Mouse (Mus musculus): ENCODE measurements at regions not wholly inside any gene's neighbourhood (a gene's known extent, or its start where the extent isn't known, plus 50 kb on each side); places are given as distances from the start of the nearest gene placed in this dataset.

DNA sequence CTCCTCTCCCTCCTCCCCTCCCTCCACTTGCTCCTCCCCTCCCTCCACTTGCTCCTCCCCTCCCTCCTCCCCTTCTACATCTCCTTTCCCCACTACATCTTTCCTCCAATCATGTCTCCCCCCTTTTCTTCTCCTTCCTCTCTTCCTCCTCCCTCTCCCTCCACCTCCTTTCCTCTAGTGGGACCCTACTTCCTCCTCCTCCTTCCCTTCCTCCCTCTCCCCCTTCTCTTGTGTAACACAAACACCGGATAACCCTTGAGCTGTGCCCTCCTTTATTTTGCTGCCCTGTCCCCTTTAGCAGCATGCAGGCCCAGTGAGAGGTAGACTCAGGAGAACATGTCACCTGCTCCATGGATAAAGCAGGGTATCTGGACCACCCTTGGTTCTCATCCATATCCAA is 339.1 kb upstream of the Cdh4 start:
- no peaks in the 10 kb centered on the region for H3K9me3 ChIP-seq (ENCODE audit: control insufficient read depth, low read length)
- H3K4me3 ChIP-seq (replicated peaks; ENCODE audit: low read length) = no peak overlapping the region
- no peak for TF ChIP-seq POLR2A (IDR thresholded peaks at IDR 0.05; ENCODE audit: borderline replicate concordance, extremely low read depth, insufficient read depth, insufficient read length)
- H3K9ac ChIP-seq (ENCODE audit: low read depth, low read length, severe bottlenecking) = no peak overlapping the region
- DNase-seq (ENCODE audit: low spot score) (no peak), ATAC-seq (ENCODE audit: low FRiP score, low read depth) (no peak)
- no peaks in the 10 kb centered on the region for H3K36me3 ChIP-seq (ENCODE audit: control insufficient read depth, insufficient read depth, low read length)
- H3K4me1 ChIP-seq (ENCODE audit: control insufficient read depth, insufficient read depth, low read length) = no peaks in the 10 kb centered on the region
- H3K27me3 ChIP-seq (ENCODE audit: control insufficient read depth, insufficient read depth, low read length) = no peaks in the 10 kb centered on the region
- H3K27ac ChIP-seq (replicated peaks; ENCODE audit: low read depth, low read length) = no peak overlapping the region
- WGBS = 89% methylated on average over 1 of the region's 1 CpGs
- no peak overlapping the region for H3K4me2 ChIP-seq (replicated peaks; ENCODE audit: low read depth, low read length, severe bottlenecking)

GRCm38 (mm10) chr2:179112951-179113350 is 329.3 kb upstream of the Cdh4 start:
- H3K4me2 ChIP-seq (replicated peaks; ENCODE audit: low read depth, low read length, severe bottlenecking) = no peak overlapping the region
- ATAC-seq (ENCODE audit: low FRiP score, low read depth) (no peak), DNase-seq (ENCODE audit: low spot score) (no peak)
- no peaks in the 10 kb centered on the region for H3K4me1 ChIP-seq (ENCODE audit: control insufficient read depth, insufficient read depth, low read length)
- H3K9ac ChIP-seq (ENCODE audit: low read depth, low read length, severe bottlenecking) = no peak overlapping the region
- H3K27ac ChIP-seq (replicated peaks; ENCODE audit: low read depth, low read length) = no peak overlapping the region
- no peaks in the 10 kb centered on the region for H3K9me3 ChIP-seq (ENCODE audit: control insufficient read depth, low read length)
- WGBS = 35% methylated on average over 5 of the region's 5 CpGs
- no peaks in the 10 kb centered on the region for H3K27me3 ChIP-seq (ENCODE audit: control insufficient read depth, insufficient read depth, low read length)
- no peaks in the 10 kb centered on the region for H3K36me3 ChIP-seq (ENCODE audit: control insufficient read depth, insufficient read depth, low read length)
- H3K4me3 ChIP-seq (replicated peaks; ENCODE audit: low read length) = no peak overlapping the region
- TF ChIP-seq POLR2A (IDR thresholded peaks at IDR 0.05; ENCODE audit: borderline replicate concordance, extremely low read depth, insufficient read depth, insufficient read length) = no peak

DNA sequence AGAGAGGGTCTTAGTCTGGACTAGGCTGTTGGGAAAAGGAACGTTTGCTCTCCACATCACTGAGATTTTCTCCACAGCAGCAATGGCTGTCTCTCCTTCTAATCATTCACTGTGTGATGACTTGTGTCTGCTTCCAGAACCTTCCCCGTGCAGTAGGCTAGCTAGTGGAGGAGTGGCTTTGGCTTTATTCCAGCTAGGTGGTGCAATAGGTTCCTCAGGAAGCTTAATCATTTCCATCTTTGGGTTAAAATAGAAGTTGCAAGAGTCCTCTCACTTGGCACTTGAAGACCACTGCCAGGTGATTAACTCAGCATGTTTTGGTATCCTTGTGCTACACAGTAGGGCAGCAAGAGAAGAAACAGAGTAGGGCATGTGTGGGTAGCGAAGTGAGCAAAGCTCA is 314.2 kb upstream of the Cdh4 start:
- Histone ChIP-seq H3K36me3 (ENCODE audit: control insufficient read depth, insufficient read depth, low read length) (no peaks in the 10 kb centered on the region), H3K27me3 (ENCODE audit: control insufficient read depth, insufficient read depth, low read length) (no peaks in the 10 kb centered on the region), H3K4me1 (ENCODE audit: control insufficient read depth, insufficient read depth, low read length) (no peaks in the 10 kb centered on the region), H3K9me3 (ENCODE audit: control insufficient read depth, low read length) (no peaks in the 10 kb centered on the region), H3K4me3 (replicated peaks; ENCODE audit: low read length) (no peak overlapping the region), H3K27ac (replicated peaks; ENCODE audit: low read depth, low read length) (no peak overlapping the region), H3K9ac (ENCODE audit: low read depth, low read length, severe bottlenecking) (no peak overlapping the region), H3K4me2 (replicated peaks; ENCODE audit: low read depth, low read length, severe bottlenecking) (no peak overlapping the region)
- WGBS = 70% methylated on average over 3 of the region's 3 CpGs
- ATAC-seq (ENCODE audit: low FRiP score, low read depth) (no peak), DNase-seq (ENCODE audit: low spot score) (no peak)
- TF ChIP-seq POLR2A (IDR thresholded peaks at IDR 0.05; ENCODE audit: borderline replicate concordance, extremely low read depth, insufficient read depth, insufficient read length) = no peak

- no peak overlapping the region for H3K9ac ChIP-seq (ENCODE audit: low read depth, low read length, severe bottlenecking)
- H3K27ac ChIP-seq (replicated peaks; ENCODE audit: low read depth, low read length) = no peak overlapping the region
- no peaks in the 10 kb centered on the region for H3K9me3 ChIP-seq (ENCODE audit: control insufficient read depth, low read length)
- H3K4me2 ChIP-seq (replicated peaks; ENCODE audit: low read depth, low read length, severe bottlenecking) = no peak overlapping the region
- no peaks in the 10 kb centered on the region for H3K36me3 ChIP-seq (ENCODE audit: control insufficient read depth, insufficient read depth, low read length)
- TF ChIP-seq POLR2A (IDR thresholded peaks at IDR 0.05; ENCODE audit: borderline replicate concordance, extremely low read depth, insufficient read depth, insufficient read length) = no peak
- ATAC-seq (ENCODE audit: low FRiP score, low read depth) = no peak
- no peak overlapping the region for H3K4me3 ChIP-seq (replicated peaks; ENCODE audit: low read length)
- no peaks in the 10 kb centered on the region for H3K27me3 ChIP-seq (ENCODE audit: control insufficient read depth, insufficient read depth, low read length)
- no peak for DNase-seq (ENCODE audit: low spot score)
- H3K4me1 ChIP-seq (ENCODE audit: control insufficient read depth, insufficient read depth, low read length) = no peaks in the 10 kb centered on the region
- 85% methylated on average over 5 of the region's 5 CpGs for WGBS
Measured at GRCm38 (mm10) chr2:179128432-179128831, 313.8 kb upstream of the Cdh4 start.

- H3K9me3 ChIP-seq (ENCODE audit: control insufficient read depth, low read length) = no peaks in the 10 kb centered on the region
- H3K4me3 ChIP-seq (replicated peaks; ENCODE audit: low read length) = no peak overlapping the region
- H3K36me3 ChIP-seq (ENCODE audit: control insufficient read depth, insufficient read depth, low read length) = no peaks in the 10 kb centered on the region
- H3K27ac ChIP-seq (replicated peaks; ENCODE audit: low read depth, low read length) = no peak overlapping the region
- H3K27me3 ChIP-seq (ENCODE audit: control insufficient read depth, insufficient read depth, low read length) = no peaks in the 10 kb centered on the region
- no peaks in the 10 kb centered on the region for H3K4me1 ChIP-seq (ENCODE audit: control insufficient read depth, insufficient read depth, low read length)
- no peak overlapping the region for H3K9ac ChIP-seq (ENCODE audit: low read depth, low read length, severe bottlenecking)
- 66% methylated on average over 5 of the region's 5 CpGs for WGBS
- no peak for TF ChIP-seq POLR2A (IDR thresholded peaks at IDR 0.05; ENCODE audit: borderline replicate concordance, extremely low read depth, insufficient read depth, insufficient read length)
- no peak for ATAC-seq (ENCODE audit: low FRiP score, low read depth)
- no peak overlapping the region for H3K4me2 ChIP-seq (replicated peaks; ENCODE audit: low read depth, low read length, severe bottlenecking)
- no peak for DNase-seq (ENCODE audit: low spot score)
Measured at GRCm38 (mm10) chr2:179131004-179131403, 311.2 kb upstream of the Cdh4 start.

DNA sequence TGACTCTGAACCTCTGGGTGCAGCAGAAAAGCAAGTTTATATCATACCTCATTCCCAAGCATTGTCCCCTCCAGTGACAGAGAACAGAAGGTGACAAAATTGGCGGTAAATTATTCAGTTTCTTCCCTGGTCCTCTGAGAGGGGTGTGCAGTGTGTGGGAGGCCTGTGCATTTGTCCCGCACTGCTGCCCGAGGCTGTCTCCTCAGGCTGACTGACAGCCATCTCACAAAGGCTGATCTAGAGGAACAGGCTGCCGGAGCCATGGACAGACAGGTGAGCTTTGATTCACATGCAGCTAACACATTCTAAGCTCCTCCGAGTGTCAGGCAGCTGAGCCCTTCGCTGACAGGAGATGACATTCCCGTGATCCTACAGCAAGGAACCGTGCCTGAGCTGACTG is 299.9 kb upstream of the Cdh4 start:
- Histone ChIP-seq H3K36me3 (ENCODE audit: control insufficient read depth, insufficient read depth, low read length) (no peaks in the 10 kb centered on the region), H3K27ac (replicated peaks; ENCODE audit: low read depth, low read length) (no peak overlapping the region), H3K9ac (ENCODE audit: low read depth, low read length, severe bottlenecking) (no peak overlapping the region), H3K27me3 (ENCODE audit: control insufficient read depth, insufficient read depth, low read length) (no peaks in the 10 kb centered on the region), H3K4me3 (replicated peaks; ENCODE audit: low read length) (no peak overlapping the region), H3K4me1 (ENCODE audit: control insufficient read depth, insufficient read depth, low read length) (peaks cover 13% of the 10 kb centered on the region), H3K9me3 (ENCODE audit: control insufficient read depth, low read length) (no peaks in the 10 kb centered on the region), H3K4me2 (replicated peaks; ENCODE audit: low read depth, low read length, severe bottlenecking) (no peak overlapping the region)
- no peak for TF ChIP-seq POLR2A (IDR thresholded peaks at IDR 0.05; ENCODE audit: borderline replicate concordance, extremely low read depth, insufficient read depth, insufficient read length)
- ATAC-seq (ENCODE audit: low FRiP score, low read depth) (no peak), DNase-seq (ENCODE audit: low spot score) (no peak)
- 75% methylated on average over 8 of the region's 8 CpGs for WGBS

All from limb, embryonic 14.5 days (tissue).